Mouse (Mus musculus) kidney, adult 2 months (tissue): ENCODE results near the gene Ggt1. TPM values are rescaled to one million over a fixed set of nuclear protein-coding genes. Genes with fewer than 3 reads are reported as not detected.
"Not testable (repeated sequence)": the region's sequence is repeated elsewhere in the genome, so short reads cannot be mapped to it uniquely, and the experiment has no call there.

Experiments
- DNase-seq: peaks from one replicate; pipeline ENCODE4 v3.0.0; 2021
- H3K27ac ChIP-seq: fragments of 200-500 bp; 2 replicates; pipeline ENCODE4 v1.5.1; 2012; ENCODE audit warnings: low read depth, low read length, control low read depth, inconsistent platforms; ENCODE audit not compliant: insufficient read depth
- H3K27me3 ChIP-seq: fragments of 200-500 bp; replicated peaks from 2 replicates; pipeline ENCODE4 v1.6.1; 2012; ENCODE audit warnings: mild to moderate bottlenecking, moderate library complexity, low read length, inconsistent platforms; ENCODE audit not compliant: control insufficient read depth, insufficient read depth
- H3K36me3 ChIP-seq: fragments of 200-500 bp; 2 replicates; pipeline ENCODE4 v1.6.1; 2012; ENCODE audit warnings: mild to moderate bottlenecking, moderate library complexity, low read length, inconsistent platforms; ENCODE audit not compliant: control insufficient read depth, insufficient read depth
- H3K4me1 ChIP-seq: fragments of 200-500 bp; 2 replicates; pipeline ENCODE4 v1.6.1; 2011; ENCODE audit warnings: low read length; ENCODE audit not compliant: control insufficient read depth, insufficient read depth
- H3K4me3 ChIP-seq: fragments of 200-500 bp; 2 replicates; pipeline ENCODE4 v1.5.1; 2011; ENCODE audit warnings: mild to moderate bottlenecking, low read depth, low read length, control low read depth; ENCODE audit not compliant: insufficient read depth
- CTCF ChIP-seq: fragments of 200-500 bp; conservative IDR thresholded peaks from 2 replicates; pipeline ENCODE4 v1.5.1; 2011; ENCODE audit warnings: low read depth, mild to moderate bottlenecking, control low read depth, low read length, moderate library complexity, mixed read lengths; ENCODE audit not compliant: insufficient read depth, insufficient read length
- POLR2A ChIP-seq: fragments of 200-500 bp; IDR thresholded peaks from one replicate; pipeline ENCODE4 v1.6.1; 2011; ENCODE audit warnings: low read depth, low read length, control low read depth
- WGBS: fragments of 180-500 bp; shearing (Covaris S2); methylation state at CpG from one replicate; pipeline ENCODE4 v1.1.7; 2018; 5-methylcytosine and 5-hydroxymethylcytosine counted together
- polyA plus RNA-seq: library from polyadenylated mRNA; depleted of rRNA; stranded (reverse); fragments of >200 nt; gene quantifications from 2 replicates; pipeline ENCODE4 v1.2.3, GENCODE M21; 2012

Ggt1 gene
- polyA plus RNA-seq, 1 experiment = 881 TPM

GRCm38 (mm10) chr10:75516038-75516723 lies 45.2 kb upstream of the Ggt1 start:
- H3K4me3 ChIP-seq = peak overlapping the region; percentile 69
- TF ChIP-seq POLR2A (no peak), CTCF (no peak)
- WGBS = 15% methylated on average over 8 of the region's 8 CpGs
- H3K27ac ChIP-seq = peak overlapping the region; percentile 89
- H3K27me3 ChIP-seq = no peaks in the 10 kb centered on the region
- DNase-seq = peak; percentile 91
- H3K4me1 ChIP-seq = peaks cover 28% of the 10 kb centered on the region
- H3K36me3 ChIP-seq = peaks cover 6% of the 10 kb centered on the region; the same call in 1 of the 2 replicates

- no peaks in the 10 kb centered on the region for H3K27me3 ChIP-seq
- peak overlapping the region; percentile 89 for H3K27ac ChIP-seq
- H3K4me3 ChIP-seq = peak overlapping the region; percentile 69
- under 1% methylated on average over 12 of the region's 12 CpGs for WGBS
- peaks cover under 1% of the 10 kb centered on the region; the same call in 1 of the 2 replicates for H3K36me3 ChIP-seq
- TF ChIP-seq POLR2A = no peak
- TF ChIP-seq CTCF = no peak
- peak; percentile 75 for DNase-seq
- peaks cover 23% of the 10 kb centered on the region for H3K4me1 ChIP-seq
Measured at GRCm38 (mm10) chr10:75516724-75517072, 44.7 kb upstream of the Ggt1 start.

- H3K36me3 ChIP-seq = no peaks in the 10 kb centered on the region; the same call in 1 of the 2 replicates
- WGBS = under 1% methylated on average over 52 of the region's 52 CpGs
- H3K4me1 ChIP-seq = peaks cover 23% of the 10 kb centered on the region
- H3K27ac ChIP-seq = peak within 1 kb of the TSS; percentile 99
- no peak for TF ChIP-seq CTCF
- peak; percentile 50 for TF ChIP-seq POLR2A
- peak; percentile 97 for DNase-seq
- H3K4me3 ChIP-seq = peak within 1 kb of the TSS; percentile 73
- no peaks in the 10 kb centered on the region for H3K27me3 ChIP-seq
Measured at GRCm38 (mm10) chr10:75517073-75517757, 44.2 kb upstream of the Ggt1 start, which contains the start of gene Snrpd3. Gene Snrpd3, plus strand, starts transcription at chr10:75517551.

- Histone ChIP-seq H3K4me1 (peaks cover 19% of the 10 kb centered on the region; the same call in 1 of the 2 replicates), H3K4me3 (peak within 1 kb of the TSS; percentile 73), H3K36me3 (peaks cover 2% of the 10 kb centered on the region; the same call in 1 of the 2 replicates), H3K27ac (peak within 1 kb of the TSS; percentile 99), H3K27me3 (no peaks in the 10 kb centered on the region)
- TF ChIP-seq POLR2A (peak; percentile 34), CTCF (no peak)
- DNase-seq = peak; percentile 98
- 1% methylated on average over 20 of the region's 20 CpGs for WGBS
Measured at GRCm38 (mm10) chr10:75517758-75518143, 43.7 kb upstream of the Ggt1 start, which contains the start of gene Gucd1. Gene Gucd1, minus strand, starts transcription at chr10:75517972.

- Histone ChIP-seq H3K4me3 (no peak overlapping the region), H3K27me3 (no peaks in the 10 kb centered on the region), H3K4me1 (peaks cover 13% of the 10 kb centered on the region; the same call in 1 of the 2 replicates), H3K36me3 (peaks cover 5% of the 10 kb centered on the region), H3K27ac (peak overlapping the region; percentile 94; the same call in 1 of the 2 replicates)
- TF ChIP-seq CTCF (no peak), POLR2A (no peak)
- WGBS = 88% methylated on average over 5 of the region's 5 CpGs
- DNase-seq = no peak
Measured at GRCm38 (mm10) chr10:75520581-75520980, 40.8 kb upstream of the Ggt1 start.

- peak overlapping the region; percentile 94 for H3K27ac ChIP-seq
- WGBS = 46% methylated on average over 4 of the region's 4 CpGs
Measured at GRCm38 (mm10) chr10:75521643-75522042, 39.8 kb upstream of the Ggt1 start.

GRCm38 (mm10) chr10:75525450-75525849 lies 36.0 kb upstream of the Ggt1 start:
- H3K27me3 ChIP-seq, H3K36me3 ChIP-seq, H3K4me3 ChIP-seq, DNase-seq, H3K27ac ChIP-seq, H3K4me1 ChIP-seq: not testable (repeated sequence)
- 94% methylated on average over 9 of the region's 9 CpGs for WGBS

More at GRCm38 (mm10) chr10:75521643-75522042, 39.8 kb upstream of the Ggt1 start:
- no peak overlapping the region for H3K4me3 ChIP-seq
- DNase-seq = peak; percentile 74
- TF ChIP-seq CTCF (no peak), POLR2A (no peak)
- H3K27me3 ChIP-seq = no peaks in the 10 kb centered on the region
- peaks cover 5% of the 10 kb centered on the region for H3K36me3 ChIP-seq
- peaks cover 9% of the 10 kb centered on the region; the same call in 1 of the 2 replicates for H3K4me1 ChIP-seq
